In the genomic region with DNA sequence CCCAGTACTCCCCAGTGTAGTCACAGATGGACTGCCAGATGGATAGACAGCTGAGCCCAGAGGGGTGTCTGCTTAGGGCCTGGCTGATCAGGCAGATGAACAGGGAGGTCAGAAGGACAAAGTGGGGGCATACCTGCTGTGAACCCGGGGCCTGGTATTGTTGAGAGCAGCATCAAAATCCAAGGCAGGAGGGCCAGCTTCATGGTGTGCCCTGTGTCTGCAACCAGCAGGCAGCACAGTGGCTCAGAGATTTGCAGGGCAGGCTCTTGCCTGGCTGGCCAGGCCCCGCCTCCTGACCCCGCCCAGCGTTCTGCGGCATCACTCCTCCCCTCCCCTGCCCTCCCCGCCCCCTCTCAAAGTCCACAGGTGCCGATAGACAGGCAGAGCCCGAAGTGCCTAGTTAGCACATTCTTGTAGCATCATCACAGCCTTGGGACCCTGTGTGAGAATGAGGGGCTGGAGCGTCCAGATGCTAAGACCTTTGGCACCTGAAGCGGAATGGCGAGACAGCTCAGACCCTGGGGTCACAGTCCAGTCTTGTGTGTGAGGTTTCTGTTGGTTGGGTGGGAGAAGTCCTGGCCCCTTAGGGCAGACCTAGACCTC, we compare ENCODE assay signal across 8 mouse cellular contexts. TPM values are rescaled to one million over a fixed set of nuclear protein-coding genes. Genes with fewer than 3 reads are reported as not detected.
DNase-seq lines count a peak whose midpoint lies in the region; ATAC-seq and TF ChIP-seq lines count a peak whose summit lies in the region.

A gene (minus strand): TSS at position 268 of the 603 bp plus-strand sequence.

- H3K27me3 ChIP-seq in embryonic facial prominence, embryonic 14.5 days (replicated peaks; ENCODE audit: control insufficient read depth, insufficient read depth, low read length): no peaks in the 10 kb centered on the region
- H3K27me3 ChIP-seq in hindbrain, postnatal 0 days (ENCODE audit: insufficient read depth, low read length): no peaks in the 10 kb centered on the region
- no peaks in the 10 kb centered on the region for H3K27me3 ChIP-seq in liver, embryonic 11.5 days (replicated peaks; ENCODE audit: control insufficient read depth, insufficient read depth, low read length)

- peak; percentile 75 for ATAC-seq in embryonic facial prominence, embryonic 14.5 days (ENCODE audit: low read depth)
- ATAC-seq in hindbrain, postnatal 0 days: peak; percentile 54
- ATAC-seq in liver, embryonic 11.5 days (replicated peaks; ENCODE audit: low FRiP score): peak; percentile 80

- H3K4me2 ChIP-seq in embryonic facial prominence, embryonic 14.5 days (ENCODE audit: low read depth, low read length): peak within 1 kb of the TSS; percentile 33
- peak within 1 kb of the TSS; percentile 34 for H3K4me2 ChIP-seq in hindbrain, postnatal 0 days (ENCODE audit: low read depth, low read length)
- H3K4me2 ChIP-seq in liver, embryonic 11.5 days: peak within 1 kb of the TSS; percentile 43

- no peak within 1 kb of the TSS; the same call in 1 of the 2 replicates for H3K4me3 ChIP-seq in embryonic facial prominence, embryonic 14.5 days (ENCODE audit: low read depth, low read length)
- H3K4me3 ChIP-seq in hindbrain, postnatal 0 days (ENCODE audit: low read length): no peak within 1 kb of the TSS
- H3K4me3 ChIP-seq in liver, embryonic 11.5 days (ENCODE audit: low read depth, low read length): no peak within 1 kb of the TSS

- no peaks in the 10 kb centered on the region for H3K9me3 ChIP-seq in embryonic facial prominence, embryonic 14.5 days (ENCODE audit: control insufficient read depth, low read length)
- no peaks in the 10 kb centered on the region for H3K9me3 ChIP-seq in hindbrain, postnatal 0 days (ENCODE audit: low read length)
- no peaks in the 10 kb centered on the region for H3K9me3 ChIP-seq in liver, embryonic 11.5 days (ENCODE audit: control insufficient read depth, low read length)

- peak within 1 kb of the TSS; percentile 40 for H3K9ac ChIP-seq in embryonic facial prominence, embryonic 14.5 days (ENCODE audit: low read depth, low read length)
- H3K9ac ChIP-seq in hindbrain, postnatal 0 days (replicated peaks; ENCODE audit: low read length): no peak within 1 kb of the TSS; the same call in 1 of the 2 replicates
- no peak within 1 kb of the TSS for H3K9ac ChIP-seq in liver, embryonic 11.5 days (ENCODE audit: low read depth, low read length)

- no peak for TF ChIP-seq CTCF in hindbrain, postnatal 0 days (IDR thresholded peaks at IDR 0.05; ENCODE audit: low read depth)

- peaks cover 8% of the 10 kb centered on the region for H3K4me1 ChIP-seq in embryonic facial prominence, embryonic 14.5 days (ENCODE audit: control insufficient read depth, insufficient read depth, low read length)
- peaks cover 16% of the 10 kb centered on the region; the same call in 1 of the 2 replicates for H3K4me1 ChIP-seq in hindbrain, postnatal 0 days (ENCODE audit: insufficient read depth, low read length)
- H3K4me1 ChIP-seq in liver, embryonic 11.5 days (replicated peaks; ENCODE audit: control insufficient read depth, insufficient read depth, low read length): peaks cover 9% of the 10 kb centered on the region

- DNase-seq in adrenal gland, adult (ENCODE audit: inconsistent age in 2 of 2, low spot score in 1 of 2): peak; percentile 60 to 73
- DNase-seq in adrenal gland, postnatal 4 days (ENCODE audit: low spot score in 2 of 2): no peak
- DNase-seq in adrenal gland, postnatal 36 days: peak; percentile 65 to 84
- DNase-seq in embryonic facial prominence, embryonic 14.5 days (ENCODE audit: low spot score): peak; percentile 67
- DNase-seq in hindbrain, postnatal 0 days (ENCODE audit: low spot score): peak; percentile 67
- DNase-seq in liver, embryonic 11.5 days (ENCODE audit: low spot score): peak; percentile 68
- peak; percentile 76 for DNase-seq in naive thymus-derived CD4-positive, alpha-beta T cell, adult 2 months (ENCODE audit: low read depth)
- DNase-seq in thymus, postnatal 36 days: peak; percentile 61 to 75

- no peak within 1 kb of the TSS for H3K27ac ChIP-seq in embryonic facial prominence, embryonic 14.5 days (replicated peaks; ENCODE audit: low read depth, low read length)
- H3K27ac ChIP-seq in hindbrain, postnatal 0 days: peak within 1 kb of the TSS; percentile 54; the same call in 1 of the 2 replicates
- no peak within 1 kb of the TSS for H3K27ac ChIP-seq in liver, embryonic 11.5 days (ENCODE audit: low read depth, low read length)

- 6% methylated on average over 6 of the region's 11 CpGs for WGBS in embryonic facial prominence, embryonic 14.5 days
- 6% methylated on average over 11 of the region's 11 CpGs for WGBS in hindbrain, postnatal 0 days
- 14% methylated on average over 11 of the region's 11 CpGs for WGBS in liver, embryonic 11.5 days

- peaks cover 31% of the 10 kb centered on the region for H3K36me3 ChIP-seq in embryonic facial prominence, embryonic 14.5 days (ENCODE audit: control insufficient read depth, insufficient read depth, low read length)
- peaks cover 4% of the 10 kb centered on the region; the same call in 1 of the 2 replicates for H3K36me3 ChIP-seq in hindbrain, postnatal 0 days (ENCODE audit: insufficient read depth, low read length)
- H3K36me3 ChIP-seq in liver, embryonic 11.5 days (ENCODE audit: control insufficient read depth, insufficient read depth, low read length): no peaks in the 10 kb centered on the region; the same call in 1 of the 2 replicates

RNA-seq across cellular contexts. Expression of the gene that starts here (rescaled TPM):
- 10 to 100 TPM in 1 of 2 experiments, 1 to 10 TPM in 1; 7.4 to 17.2 TPM for total RNA-seq in adrenal gland, postnatal 4 days (2021)
- total RNA-seq in adrenal gland, postnatal 36 days (2021): 10 to 100 TPM in 1 of 2 experiments, 1 to 10 TPM in 1; 9.7 to 11.0 TPM
- polyA plus RNA-seq in embryonic facial prominence, embryonic 14.5 days (2014; fragmentation: Nextera tagmentation; extraction: Ambion mirVana): 7.1 and 7.4 TPM in 2 replicates
- total RNA-seq in hindbrain, postnatal 0 days (2014; rRNA removed): 14.4 and 14.9 TPM in 2 replicates
- polyA plus RNA-seq in hindbrain, postnatal 0 days (2015; fragmentation: Nextera tagmentation; extraction: Ambion mirVana): 11.2 and 11.4 TPM in 2 replicates
- polyA plus RNA-seq in liver, embryonic 11.5 days (2014; fragmentation: Nextera tagmentation; extraction: Ambion mirVana): 0.91 and 1.5 TPM in 2 replicates

Comparison
In these comparisons a context has a peak if more than half of its experiments do, and no peak if none do; other contexts are left out.
1. DNase-seq: peak in adrenal gland, adult (2 of 2), adrenal gland, postnatal 36 days (2 of 2), embryonic facial prominence, embryonic 14.5 days (single experiment), hindbrain, postnatal 0 days (single experiment), liver, embryonic 11.5 days (single experiment), naive thymus-derived CD4-positive, alpha-beta T cell, adult 2 months (single experiment) and thymus, postnatal 36 days (2 of 2); none in adrenal gland, postnatal 4 days (0 of 2).
2. Peak in every context shown above with its lines, with median percentiles within 50 percentile points of each other: ATAC-seq and H3K4me2 ChIP-seq.